Mouse (Mus musculus): Measurements from ENCODE around the gene Gngt1.

Gngt1 gene

GRCm38 (mm10) chr6:3993492-3993891 is at the start of gene Gngt1:
TSS of gene Gngt1 (plus strand) at chr6:3993792.
- DNase-seq (ENCODE audit: low spot score), result no peak

GRCm38 (mm10) chr6:3954969-3955368 is 38.6 kb upstream of the Gngt1 start:
- DNase-seq (ENCODE audit: low spot score), result no peak

- DNase-seq (ENCODE audit: low spot score), result peak; percentile 3
Measured at GRCm38 (mm10) chr6:3967676-3968626, 25.6 kb upstream of the Gngt1 start.

GRCm38 (mm10) chr6:3973679-3974078 is 19.9 kb upstream of the Gngt1 start:
- no peak for DNase-seq (ENCODE audit: low spot score)

- no peak for DNase-seq (ENCODE audit: low spot score)
Measured at GRCm38 (mm10) chr6:3982661-3983284, 10.8 kb upstream of the Gngt1 start.

GRCm38 (mm10) chr6:3988750-3989149 is 4.8 kb upstream of the Gngt1 start, which contains the start of gene Tfpi2:
TSS of gene Tfpi2 (minus strand) at chr6:3988919.
- DNase-seq (ENCODE audit: low spot score), result no peak

GRCm38 (mm10) chr6:3998089-3998488 is 4.5 kb downstream of the Gngt1 start:
- no peak for DNase-seq (ENCODE audit: low spot score)

GRCm38 (mm10) chr6:3999296-3999695 is 5.7 kb downstream of the Gngt1 start:
- no peak for DNase-seq (ENCODE audit: low spot score)

GRCm38 (mm10) chr6:4000716-4001115 is 7.1 kb downstream of the Gngt1 start:
- DNase-seq (ENCODE audit: low spot score), result no peak

GRCm38 (mm10) chr6:4003445-4003844 is 9.9 kb downstream of the Gngt1 start:
- no peak for DNase-seq (ENCODE audit: low spot score)

- peak; percentile 43 for DNase-seq (ENCODE audit: low spot score)
Measured at GRCm38 (mm10) chr6:4003890-4004306, 10.3 kb downstream of the Gngt1 start, which contains the start of gene Gng11. TSS of gene Gng11 (plus strand) at chr6:4003904.

GRCm38 (mm10) chr6:4004808-4005207 is 11.2 kb downstream of the Gngt1 start:
- DNase-seq (ENCODE audit: low spot score), result no peak

- no peak for DNase-seq (ENCODE audit: low spot score)
Measured at GRCm38 (mm10) chr6:4008501-4009040, 15.0 kb downstream of the Gngt1 start.

GRCm38 (mm10) chr6:4009548-4009947 is 16.0 kb downstream of the Gngt1 start:
- DNase-seq (ENCODE audit: low spot score), result no peak

- DNase-seq (ENCODE audit: low spot score), result no peak
Measured at GRCm38 (mm10) chr6:4022645-4023044, 29.1 kb downstream of the Gngt1 start.

- DNase-seq (ENCODE audit: low spot score), result no peak
Measured at GRCm38 (mm10) chr6:4026367-4026766, 32.8 kb downstream of the Gngt1 start.

- no peak for DNase-seq (ENCODE audit: low spot score)
Measured at GRCm38 (mm10) chr6:4030956-4031355, 37.4 kb downstream of the Gngt1 start.

GRCm38 (mm10) chr6:4041821-4042220 is 48.2 kb downstream of the Gngt1 start:
- DNase-seq (ENCODE audit: low spot score), result no peak

All from layer of hippocampus, adult 11-12 months (tissue).